Mouse (Mus musculus) stomach, postnatal 0 days (tissue): ENCODE data around the gene Treh. TPM values are rescaled to one million over a fixed set of nuclear protein-coding genes. Genes with fewer than 3 reads are reported as not detected.

Source experiments
- ATAC-seq: fragments of 200-750 bp; cut with Nextera tagmentation; 2 replicates; pipeline ENCODE4 v1.8.0; 2017; ENCODE audit not compliant: low FRiP score, low TSS enrichment
- DNase-seq: peaks from one replicate; pipeline ENCODE4 v3.0.0-alpha.2; 2016; ENCODE audit warnings: low spot score
- H3K27ac ChIP-seq: fragments of 300-500 bp; sonication (generic); replicated peaks from 2 replicates; pipeline ENCODE4 v1.5.1; 2014; ENCODE audit warnings: mild to moderate bottlenecking, control low read depth
- H3K27me3 ChIP-seq: fragments of 300-500 bp; sonication (generic); 2 replicates; pipeline ENCODE4 v1.6.1; 2014; ENCODE audit warnings: low read length; ENCODE audit not compliant: control insufficient read depth, insufficient read depth
- H3K36me3 ChIP-seq: fragments of 300-500 bp; sonication (generic); 2 replicates; pipeline ENCODE4 v1.6.1; 2014; ENCODE audit warnings: low read length, mixed read lengths; ENCODE audit not compliant: control insufficient read depth, insufficient read depth
- H3K4me1 ChIP-seq: fragments of 300-500 bp; sonication (generic); replicated peaks from 2 replicates; pipeline ENCODE4 v1.6.1; 2014; ENCODE audit warnings: antibody characterized with exemption; ENCODE audit not compliant: control insufficient read depth, insufficient read depth
- H3K4me2 ChIP-seq: fragments of 300-500 bp; sonication (generic); replicated peaks from 2 replicates; pipeline ENCODE4 v1.6.1; 2014; ENCODE audit warnings: low read depth, mild to moderate bottlenecking, control low read depth, moderate library complexity
- H3K4me3 ChIP-seq: fragments of 300-500 bp; sonication (generic); 2 replicates; pipeline ENCODE4 v1.5.1; 2014; ENCODE audit warnings: low read depth, low read length, control low read depth
- H3K9ac ChIP-seq: fragments of 300-500 bp; sonication (generic); 2 replicates; pipeline ENCODE4 v1.6.1; 2014; ENCODE audit warnings: mild to moderate bottlenecking, low read length, control low read depth, mixed read lengths
- H3K9me3 ChIP-seq: fragments of 300-500 bp; sonication (generic); 2 replicates; pipeline ENCODE4 v1.6.1; 2016; ENCODE audit warnings: low read length; ENCODE audit not compliant: control insufficient read depth
- CTCF ChIP-seq: IDR thresholded peaks from 2 replicates; pipeline ENCODE4 v1.5.1; 2016; ENCODE audit warnings: antibody characterized with exemption, low read depth, mild to moderate bottlenecking, moderate library complexity
- EP300 ChIP-seq: optimal IDR thresholded peaks from 2 replicates; pipeline ENCODE3; 2016; ENCODE audit warnings: antibody characterized with exemption
- WGBS: fragments of 180-500 bp; shearing (Covaris S2); extraction: QIAGEN DNeasy Blood & Tissue Kit; methylation state at CpG from one replicate; pipeline ENCODE4 v1.1.7; 2014; 5-methylcytosine and 5-hydroxymethylcytosine counted together
- polyA plus RNA-seq: library from polyadenylated mRNA; unstranded; fragments of >200 nt; fragmentation: Nextera tagmentation; extraction: Ambion mirVana; gene quantifications from 2 replicates; pipeline ENCODE4 v1.2.1, GENCODE M21; 2015

Gene Treh
- polyA plus RNA-seq, 1 experiment from 2014 or later: not detected

- Histone ChIP-seq H3K4me3 (0 out of 2 replicates have a peak overlapping the region, but pooled peaks have one; percentile 4), H3K9ac (no peak overlapping the region), H3K36me3 (peaks cover 13% of the 10 kb centered on the region), H3K4me2 (peak overlapping the region; percentile 46), H3K27ac (no peak overlapping the region), H3K9me3 (no peaks in the 10 kb centered on the region), H3K4me1 (0 out of 2 replicates have a peak, but pooled peaks cover 3% of the 10 kb centered on the region), H3K27me3 (no peaks in the 10 kb centered on the region)
- TF ChIP-seq EP300: no peak
- ATAC-seq: peak; percentile 81
- 55% methylated on average over 6 of the region's 6 CpGs for WGBS
- DNase-seq: peak; percentile 90
Measured at GRCm38 (mm10) chr9:44713080-44713479, 40.0 kb downstream of the Treh start.

- no peaks in the 10 kb centered on the region for H3K9me3 ChIP-seq
- no peaks in the 10 kb centered on the region for H3K27me3 ChIP-seq
- no peak overlapping the region for H3K4me2 ChIP-seq
- no peak overlapping the region for H3K9ac ChIP-seq
- peaks cover 13% of the 10 kb centered on the region for H3K36me3 ChIP-seq
- WGBS: 54% methylated on average over 2 of the region's 2 CpGs
- ATAC-seq: no peak
- 0 out of 2 replicates have a peak, but pooled peaks cover 2% of the 10 kb centered on the region for H3K4me1 ChIP-seq
- TF ChIP-seq EP300: no peak
- no peak for TF ChIP-seq CTCF
- DNase-seq: no peak
- H3K4me3 ChIP-seq: no peak overlapping the region
- H3K27ac ChIP-seq: no peak overlapping the region
Measured at GRCm38 (mm10) chr9:44713574-44713973, 40.5 kb downstream of the Treh start.

GRCm38 (mm10) chr9:44715109-44715508 lies 42.1 kb downstream of the Treh start:
- no peak overlapping the region for H3K9ac ChIP-seq
- ATAC-seq: no peak
- DNase-seq: no peak
- no peak overlapping the region for H3K4me3 ChIP-seq
- WGBS: 86% methylated on average over 17 of the region's 17 CpGs
- H3K4me2 ChIP-seq: no peak overlapping the region
- no peak for TF ChIP-seq EP300
- no peak for TF ChIP-seq CTCF
- peaks cover 2% of the 10 kb centered on the region; the same call in 1 of the 2 replicates for H3K4me1 ChIP-seq
- H3K27ac ChIP-seq: no peak overlapping the region
- no peaks in the 10 kb centered on the region for H3K27me3 ChIP-seq
- H3K9me3 ChIP-seq: no peaks in the 10 kb centered on the region
- peaks cover 13% of the 10 kb centered on the region for H3K36me3 ChIP-seq

DNA sequence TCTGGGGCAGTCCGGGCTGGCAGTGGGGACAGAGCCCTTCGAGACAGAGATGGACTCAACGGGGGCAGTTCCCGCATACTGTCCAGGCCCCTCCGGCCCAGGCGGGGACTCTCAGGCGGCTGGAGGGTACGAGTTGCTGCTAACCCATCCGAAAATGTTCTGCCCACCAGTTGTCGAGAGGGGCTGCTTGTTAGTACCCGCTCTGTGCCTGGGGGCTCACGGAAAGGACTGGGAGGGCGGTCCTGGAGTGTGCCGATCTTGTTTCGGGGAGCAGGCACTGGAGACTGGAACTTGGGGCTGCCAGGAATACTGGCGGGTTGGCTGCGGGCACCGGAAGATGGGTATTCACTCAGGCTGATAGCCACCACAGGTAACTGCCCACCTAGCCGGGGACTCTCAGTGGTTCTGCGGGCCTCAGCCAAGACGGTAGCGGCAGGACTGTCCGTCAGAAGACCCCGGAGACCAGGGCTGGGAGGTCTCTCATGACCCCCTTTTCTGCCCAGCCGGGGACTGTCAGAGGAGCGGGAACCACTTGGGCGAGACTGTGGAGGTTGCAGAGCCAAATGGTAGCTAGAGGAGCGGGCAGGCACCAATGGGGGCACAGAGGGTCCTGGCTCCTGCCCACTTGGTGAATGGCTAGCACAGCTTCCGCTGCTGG lies 42.8 kb downstream of the Treh start:
- Histone ChIP-seq H3K4me3 (no peak overlapping the region), H3K27ac (no peak overlapping the region), H3K4me1 (peaks cover 8% of the 10 kb centered on the region), H3K4me2 (no peak overlapping the region), H3K9ac (no peak overlapping the region), H3K27me3 (no peaks in the 10 kb centered on the region), H3K9me3 (no peaks in the 10 kb centered on the region), H3K36me3 (peaks cover 13% of the 10 kb centered on the region)
- DNase-seq (no peak), ATAC-seq (no peak)
- TF ChIP-seq EP300: no peak
- 94% methylated on average over 28 of the region's 29 CpGs for WGBS

DNA sequence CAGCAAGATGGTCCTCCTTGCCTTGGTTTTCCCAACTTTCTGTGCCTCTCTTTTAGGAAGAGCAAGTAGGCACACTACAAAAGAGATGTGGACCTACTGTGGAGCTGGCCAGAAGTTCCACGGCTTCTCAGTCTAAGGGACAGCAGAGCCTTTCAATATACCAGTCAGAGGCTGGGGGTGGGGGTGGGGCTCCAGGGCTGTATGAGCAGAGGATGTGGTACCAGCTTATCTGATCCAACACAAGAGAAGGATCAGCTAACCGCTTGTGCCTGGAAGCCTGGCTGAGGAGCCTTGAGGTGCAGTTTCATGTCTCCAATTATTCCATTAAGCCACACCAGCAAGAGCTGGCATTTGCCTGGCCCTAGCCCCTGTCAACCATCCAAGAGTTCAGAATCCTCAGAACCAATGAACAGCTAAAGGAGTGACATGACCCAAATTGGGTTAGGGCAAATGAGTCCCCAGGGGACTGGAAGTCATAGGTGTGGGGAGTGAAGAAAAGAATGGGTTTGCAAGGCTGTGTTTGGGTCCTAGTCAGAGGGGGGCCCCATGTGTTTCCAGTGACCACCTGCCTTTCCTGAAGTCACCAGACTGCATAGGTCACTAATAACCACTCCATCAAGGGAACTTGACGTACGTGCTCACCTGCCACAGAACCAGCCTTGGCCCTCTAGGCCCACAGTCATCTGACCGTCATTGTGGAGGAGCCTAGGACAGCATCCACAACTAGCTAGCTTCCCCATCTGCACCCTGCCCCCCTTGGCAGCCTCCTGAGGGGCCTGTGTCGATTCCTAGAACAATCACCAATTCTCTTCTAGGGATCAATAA lies 44.2 kb downstream of the Treh start:
- no peak overlapping the region for H3K9ac ChIP-seq
- H3K4me1 ChIP-seq: peaks cover 7% of the 10 kb centered on the region
- H3K36me3 ChIP-seq: peaks cover 13% of the 10 kb centered on the region
- no peak overlapping the region for H3K4me3 ChIP-seq
- no peak for ATAC-seq
- no peak overlapping the region for H3K4me2 ChIP-seq
- WGBS: 82% methylated on average over 6 of the region's 6 CpGs
- TF ChIP-seq CTCF (no peak), EP300 (no peak)
- no peak overlapping the region for H3K27ac ChIP-seq
- no peak for DNase-seq
- H3K9me3 ChIP-seq: no peaks in the 10 kb centered on the region
- H3K27me3 ChIP-seq: no peaks in the 10 kb centered on the region

GRCm38 (mm10) chr9:44717822-44718242 lies 44.8 kb downstream of the Treh start:
- Histone ChIP-seq H3K27me3 (no peaks in the 10 kb centered on the region), H3K27ac (no peak overlapping the region), H3K4me2 (no peak overlapping the region), H3K36me3 (peaks cover 13% of the 10 kb centered on the region), H3K4me3 (no peak overlapping the region), H3K9me3 (no peaks in the 10 kb centered on the region), H3K4me1 (peaks cover 7% of the 10 kb centered on the region), H3K9ac (no peak overlapping the region)
- no peak for ATAC-seq
- TF ChIP-seq EP300 (no peak), CTCF (no peak)
- no peak for DNase-seq
- 80% methylated on average over 10 of the region's 10 CpGs for WGBS
